Mouse (Mus musculus): ENCODE data around the gene BC048562. TPM values are rescaled to one million over a fixed set of nuclear protein-coding genes. Genes with fewer than 3 reads are reported as not detected.

Gene BC048562
- total RNA-seq, 1 experiment from 2014 or later: not detected

DNA sequence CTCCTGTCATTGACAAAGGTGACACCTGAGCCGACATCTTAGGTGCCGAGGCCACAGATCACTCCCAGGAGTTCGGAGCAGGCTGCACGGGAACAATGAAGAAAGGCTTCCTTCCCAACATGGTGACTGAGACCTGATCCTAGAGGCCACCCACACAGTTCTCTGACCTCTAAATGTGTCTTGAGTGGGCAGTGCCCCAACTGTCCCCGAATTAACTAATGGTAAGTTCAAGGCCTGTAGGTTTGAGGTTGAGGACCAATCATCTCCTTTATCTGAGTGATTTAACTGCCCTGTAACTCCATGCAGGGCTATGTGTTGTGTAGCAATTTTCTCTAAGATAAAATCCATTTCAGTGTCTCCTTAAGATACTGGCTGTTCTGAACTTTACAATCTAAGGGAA, 33.1 kb downstream of the BC048562 start:
- no peak for ATAC-seq (replicated peaks; ENCODE audit: insufficient number of reproducible peaks, low FRiP score, low TSS enrichment, poor library complexity, severe bottlenecking)

DNA sequence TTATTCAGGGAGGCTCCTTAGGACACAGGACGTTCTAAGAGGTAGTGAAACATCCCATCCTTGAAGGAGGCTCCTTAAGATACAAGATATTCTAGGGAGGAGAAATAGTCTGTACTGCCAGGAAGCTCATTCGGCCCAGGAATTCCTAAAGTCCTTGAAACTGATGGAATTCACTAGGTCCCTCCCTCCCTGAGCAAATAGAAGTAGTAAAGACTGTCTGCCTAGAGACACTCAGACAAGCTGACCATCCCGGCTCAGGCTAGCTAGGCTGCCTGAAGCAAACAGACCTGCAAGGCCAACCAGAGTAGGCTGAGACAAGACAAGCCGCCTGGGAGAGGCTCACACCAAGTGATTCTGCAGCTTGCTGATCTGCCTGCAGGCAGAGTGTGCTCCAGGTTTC, 33.6 kb downstream of the BC048562 start:
- no peak for ATAC-seq (replicated peaks; ENCODE audit: insufficient number of reproducible peaks, low FRiP score, low TSS enrichment, poor library complexity, severe bottlenecking)

DNA sequence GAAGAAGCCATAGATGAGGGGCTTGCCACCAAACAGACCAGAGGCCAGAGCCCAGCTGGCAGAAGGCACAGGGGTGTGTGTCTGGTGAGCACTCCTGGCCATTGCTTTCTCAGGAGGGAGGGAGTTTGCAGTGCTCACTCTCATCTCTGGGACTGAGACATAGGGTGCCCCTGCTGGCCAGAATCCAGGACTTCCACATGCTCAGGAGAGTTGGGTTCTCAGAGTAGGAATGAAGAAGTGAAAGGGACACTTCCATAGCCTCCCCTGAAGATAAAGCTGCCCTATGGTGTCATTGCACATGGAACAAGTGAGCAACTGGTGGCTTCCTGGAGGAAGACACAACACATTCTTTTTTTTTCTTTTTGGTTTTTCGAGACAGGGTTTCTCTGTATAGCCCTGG, 38.2 kb downstream of the BC048562 start:
- ATAC-seq (replicated peaks; ENCODE audit: insufficient number of reproducible peaks, low FRiP score, low TSS enrichment, poor library complexity, severe bottlenecking): no peak

DNA sequence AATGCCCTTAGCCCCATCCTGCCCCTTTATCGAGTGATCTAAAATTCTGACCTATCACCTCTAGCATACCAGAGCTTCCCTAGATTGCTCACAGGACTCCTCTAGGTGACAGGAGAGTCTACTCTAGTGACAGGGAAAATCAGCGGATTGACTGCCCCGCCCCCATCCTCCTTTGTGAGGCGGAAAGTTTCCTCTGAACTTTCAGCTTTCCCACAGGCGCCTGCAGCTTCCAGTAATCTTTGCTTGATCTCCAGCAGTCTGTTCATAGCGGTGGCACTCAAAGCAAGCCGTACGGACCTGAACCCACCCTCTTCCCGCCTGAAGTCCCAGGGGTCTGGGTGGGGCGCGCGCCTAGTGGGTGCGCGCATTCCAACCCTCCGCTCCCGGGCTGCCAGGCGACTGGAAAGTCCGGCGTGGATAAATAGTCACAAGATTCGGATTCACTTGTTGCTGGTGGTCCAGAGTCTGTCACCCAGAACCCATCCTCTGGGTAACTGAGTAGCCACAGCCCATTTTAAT, 42.4 kb downstream of the BC048562 start:
- ATAC-seq (replicated peaks; ENCODE audit: insufficient number of reproducible peaks, low FRiP score, low TSS enrichment, poor library complexity, severe bottlenecking): no peak

DNA sequence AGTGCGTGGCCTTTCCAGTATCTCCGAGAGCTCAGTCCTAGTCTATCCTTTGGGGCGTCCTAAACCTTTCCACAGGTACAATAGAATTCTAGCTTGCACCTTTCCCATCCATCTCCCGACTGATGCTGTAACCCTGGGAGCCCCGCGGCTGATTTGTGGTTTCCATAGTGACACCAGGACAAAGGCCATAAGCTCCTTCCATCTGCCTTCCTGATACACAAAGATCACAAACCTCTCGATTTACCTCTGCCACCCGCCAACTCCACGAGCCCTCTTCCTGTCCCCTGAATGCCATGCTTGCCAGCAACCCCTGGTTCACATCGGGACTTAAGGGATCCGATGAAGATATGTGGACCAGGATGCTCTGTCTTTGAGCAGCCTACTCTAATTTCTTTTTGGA, 43.0 kb downstream of the BC048562 start:
- ATAC-seq (replicated peaks; ENCODE audit: insufficient number of reproducible peaks, low FRiP score, low TSS enrichment, poor library complexity, severe bottlenecking): no peak

DNA sequence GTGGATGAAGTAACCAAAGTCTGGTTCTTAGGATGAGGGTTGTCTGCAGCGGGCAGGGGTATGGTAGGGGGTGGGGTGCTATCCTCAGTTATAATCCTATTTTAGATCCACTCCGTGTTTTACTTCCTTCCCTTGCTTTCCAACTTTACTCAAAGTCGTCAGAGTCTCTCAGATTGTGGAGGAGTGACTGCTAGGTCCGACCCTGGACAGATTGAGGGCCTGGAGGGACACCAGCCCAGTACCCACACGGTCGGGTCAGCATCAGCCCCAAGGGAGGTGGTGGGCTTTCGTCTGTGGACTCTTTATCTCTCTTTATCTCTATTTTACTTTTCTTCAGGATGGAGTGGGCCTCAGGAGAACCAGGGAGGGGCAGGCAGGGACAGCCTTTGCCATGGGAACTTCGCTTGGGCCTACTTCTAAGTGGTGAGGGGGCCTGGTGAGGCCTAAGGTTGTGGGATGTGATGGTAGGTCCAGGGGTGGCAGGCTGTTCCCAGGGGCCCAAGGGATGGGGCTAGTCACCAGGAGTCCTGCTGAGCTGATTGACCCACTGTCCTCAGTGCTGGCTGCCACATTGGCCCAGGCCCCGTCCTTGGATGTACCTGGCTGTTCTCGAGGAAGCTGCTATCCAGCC, 43.6 kb downstream of the BC048562 start, which contains the start of gene Lamb2:
Gene Lamb2 (plus strand): TSS at position 16 of the 631 bp plus-strand sequence.
- ATAC-seq (replicated peaks; ENCODE audit: insufficient number of reproducible peaks, low FRiP score, low TSS enrichment, poor library complexity, severe bottlenecking): no peak

DNA sequence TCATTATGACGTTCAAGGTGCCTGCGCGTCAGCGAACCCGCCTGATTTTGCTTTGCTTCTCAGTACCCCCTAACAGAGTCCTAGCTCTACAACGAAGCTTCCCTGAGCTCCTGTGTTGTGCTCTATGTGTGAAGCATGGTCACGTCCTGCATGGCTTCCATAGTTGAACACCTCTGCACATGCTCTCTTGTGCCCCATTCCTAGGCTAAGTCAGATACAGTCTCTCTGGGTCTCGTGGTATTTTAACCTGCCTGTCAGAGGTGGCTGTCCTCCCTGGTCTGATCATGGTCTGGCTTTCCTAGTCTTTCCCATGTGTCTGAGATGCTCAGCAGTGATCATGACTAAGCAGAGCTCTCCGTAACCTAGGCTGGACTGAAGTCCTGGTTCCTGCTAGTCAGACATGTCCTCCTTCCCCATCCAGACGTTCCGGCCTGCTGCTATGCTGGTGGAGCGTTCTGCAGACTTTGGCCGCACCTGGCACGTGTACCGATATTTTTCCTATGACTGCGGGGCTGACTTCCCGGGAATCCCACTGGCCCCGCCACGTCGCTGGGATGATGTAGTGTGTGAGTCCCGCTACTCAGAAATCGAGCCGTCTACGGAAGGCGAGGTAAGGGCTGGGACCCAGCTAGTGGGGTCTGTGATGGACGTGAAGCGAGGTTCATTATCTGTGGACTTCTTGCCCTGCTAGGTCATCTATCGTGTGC, 44.7 kb downstream of the BC048562 start:
- ATAC-seq (replicated peaks; ENCODE audit: insufficient number of reproducible peaks, low FRiP score, low TSS enrichment, poor library complexity, severe bottlenecking): no peak

DNA sequence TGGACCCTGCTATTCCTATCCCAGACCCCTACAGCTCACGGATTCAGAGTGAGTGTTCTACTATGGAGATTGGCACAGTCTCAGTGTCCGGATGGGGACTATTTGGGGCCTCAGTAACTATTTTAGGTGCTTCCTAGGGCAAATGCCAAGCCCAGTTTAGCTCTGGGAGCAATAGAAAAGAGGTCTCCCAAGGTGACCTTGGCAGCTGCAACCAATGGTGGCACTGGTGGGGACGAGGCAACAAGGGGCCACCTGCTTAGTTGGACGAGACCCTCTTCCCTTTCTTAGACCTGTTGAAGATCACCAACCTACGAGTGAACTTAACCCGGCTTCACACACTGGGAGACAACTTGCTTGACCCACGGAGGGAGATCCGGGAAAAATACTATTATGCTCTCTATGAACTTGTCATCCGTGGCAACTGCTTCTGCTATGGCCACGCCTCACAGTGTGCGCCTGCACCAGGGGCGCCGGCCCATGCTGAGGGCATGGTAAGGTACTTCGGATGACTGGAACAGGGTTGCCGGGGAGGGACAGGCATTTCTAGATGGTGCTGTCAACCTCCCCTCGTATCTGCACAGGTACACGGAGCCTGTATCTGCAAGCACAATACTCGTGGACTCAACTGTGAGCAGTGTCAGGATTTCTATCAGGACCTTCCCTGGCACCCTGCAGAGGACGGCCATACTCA, 45.4 kb downstream of the BC048562 start:
- no peak for ATAC-seq (replicated peaks; ENCODE audit: insufficient number of reproducible peaks, low FRiP score, low TSS enrichment, poor library complexity, severe bottlenecking)

DNA sequence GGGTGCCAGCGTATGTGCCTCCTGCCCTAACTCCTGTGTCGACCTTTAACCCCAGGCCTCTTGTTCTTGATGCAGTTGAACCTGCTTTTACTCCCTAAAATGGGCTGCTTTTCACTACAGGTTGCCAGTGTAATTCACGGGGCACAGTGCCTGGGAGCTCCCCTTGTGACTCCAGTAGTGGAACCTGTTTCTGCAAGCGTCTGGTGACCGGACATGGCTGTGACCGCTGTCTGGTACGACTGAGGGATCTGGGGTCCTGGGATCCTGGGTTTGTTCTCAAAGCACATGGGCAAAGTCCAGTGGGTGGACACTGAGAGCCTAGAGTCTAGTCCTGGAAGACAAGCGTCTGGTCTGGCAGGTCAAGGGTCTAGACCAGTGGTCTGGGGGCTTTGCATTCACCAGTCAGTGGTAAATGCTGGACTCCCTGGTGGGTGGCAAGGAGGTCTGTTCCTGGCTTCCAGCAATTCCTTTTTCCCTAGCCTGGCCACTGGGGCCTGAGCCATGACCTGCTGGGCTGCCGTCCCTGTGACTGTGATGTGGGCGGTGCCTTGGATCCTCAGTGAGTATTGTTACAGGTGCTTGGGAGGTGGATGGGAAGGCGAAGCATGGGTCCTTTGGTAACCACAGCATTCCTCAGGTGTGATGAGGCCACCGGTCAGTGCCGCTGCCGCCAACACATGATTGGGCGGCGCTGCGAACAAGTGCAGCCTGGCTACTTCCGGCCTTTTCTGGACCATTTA, 46.9 kb downstream of the BC048562 start:
- ATAC-seq (replicated peaks; ENCODE audit: insufficient number of reproducible peaks, low FRiP score, low TSS enrichment, poor library complexity, severe bottlenecking): no peak

DNA sequence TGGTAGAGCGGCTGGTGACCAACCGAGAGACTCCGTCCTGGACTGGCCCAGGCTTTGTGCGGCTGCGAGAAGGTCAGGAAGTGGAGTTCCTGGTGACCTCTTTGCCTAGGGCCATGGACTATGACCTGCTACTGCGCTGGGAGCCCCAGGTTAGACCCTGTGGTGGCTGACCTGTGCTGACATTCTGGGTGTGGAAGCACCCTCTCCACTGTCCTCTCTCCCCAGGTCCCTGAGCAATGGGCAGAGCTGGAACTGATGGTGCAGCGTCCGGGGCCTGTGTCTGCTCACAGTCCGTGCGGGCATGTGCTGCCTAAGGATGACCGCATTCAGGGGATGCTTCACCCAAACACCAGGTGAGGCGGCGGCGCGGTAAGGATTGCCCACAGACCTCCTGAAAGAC, 47.7 kb downstream of the BC048562 start:
- ATAC-seq (replicated peaks; ENCODE audit: insufficient number of reproducible peaks, low FRiP score, low TSS enrichment, poor library complexity, severe bottlenecking): no peak

DNA sequence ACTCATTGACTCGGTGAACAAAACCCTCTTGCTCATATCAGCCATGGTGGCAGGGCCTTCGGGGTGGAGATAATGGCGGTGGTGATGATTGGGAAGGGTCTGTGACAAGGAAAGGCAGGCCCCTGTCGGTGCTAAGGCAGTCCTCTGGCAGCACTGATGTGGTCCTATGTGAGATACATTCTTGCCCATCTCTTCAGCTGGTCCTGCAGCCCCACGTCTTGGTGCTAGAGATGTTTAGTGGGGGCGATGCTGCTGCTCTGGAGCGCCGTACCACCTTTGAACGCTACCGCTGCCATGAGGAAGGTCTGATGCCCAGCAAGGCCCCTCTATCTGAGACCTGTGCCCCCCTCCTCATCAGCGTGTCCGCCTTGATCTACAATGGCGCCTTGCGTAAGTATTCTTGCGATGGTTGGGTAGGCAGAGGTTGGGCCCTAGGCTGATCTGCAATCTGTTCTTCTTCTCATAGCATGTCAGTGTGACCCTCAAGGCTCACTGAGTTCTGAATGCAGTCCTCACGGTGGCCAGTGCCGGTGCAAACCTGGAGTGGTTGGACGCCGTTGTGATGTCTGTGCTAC, 49.1 kb downstream of the BC048562 start:
- ATAC-seq (replicated peaks; ENCODE audit: insufficient number of reproducible peaks, low FRiP score, low TSS enrichment, poor library complexity, severe bottlenecking): no peak

DNA sequence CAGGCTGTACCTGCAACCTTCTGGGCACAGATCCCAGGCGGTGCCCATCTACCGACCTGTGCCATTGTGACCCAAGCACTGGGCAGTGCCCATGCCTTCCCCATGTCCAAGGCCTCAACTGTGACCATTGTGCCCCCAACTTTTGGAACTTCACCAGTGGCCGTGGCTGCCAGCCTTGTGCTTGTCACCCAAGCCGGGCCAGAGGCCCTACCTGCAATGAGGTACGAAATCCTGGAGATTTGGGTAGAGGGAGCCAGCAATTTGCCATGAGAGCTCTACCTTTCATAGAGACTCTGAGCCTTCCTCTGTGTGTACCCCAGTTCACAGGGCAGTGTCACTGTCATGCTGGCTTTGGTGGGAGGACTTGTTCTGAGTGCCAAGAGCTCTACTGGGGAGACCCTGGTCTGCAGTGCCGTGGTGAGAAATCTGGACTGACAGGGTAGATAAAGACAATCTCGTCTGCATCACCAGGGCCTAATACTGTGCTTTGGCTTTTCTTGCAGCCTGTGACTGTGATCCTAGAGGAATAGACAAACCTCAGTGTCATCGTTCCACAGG, 50.8 kb downstream of the BC048562 start:
- ATAC-seq (replicated peaks; ENCODE audit: insufficient number of reproducible peaks, low FRiP score, low TSS enrichment, poor library complexity, severe bottlenecking): no peak

DNA sequence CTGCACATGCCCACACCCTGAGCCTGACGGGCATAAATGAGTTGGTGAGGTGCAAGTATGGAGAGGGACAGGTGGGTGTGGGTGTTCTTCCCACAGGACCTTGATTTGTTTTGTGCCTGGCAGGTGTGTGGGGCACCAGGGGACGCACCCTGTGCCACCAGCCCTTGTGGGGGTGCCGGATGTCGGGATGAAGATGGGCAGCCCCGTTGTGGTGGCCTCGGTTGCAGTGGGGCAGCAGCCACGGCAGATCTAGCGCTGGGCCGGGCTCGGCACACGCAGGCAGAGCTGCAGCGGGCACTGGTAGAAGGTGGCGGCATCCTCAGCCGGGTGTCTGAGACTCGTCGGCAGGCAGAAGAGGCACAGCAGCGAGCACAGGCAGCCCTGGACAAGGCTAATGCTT, 52.1 kb downstream of the BC048562 start:
- ATAC-seq (replicated peaks; ENCODE audit: insufficient number of reproducible peaks, low FRiP score, low TSS enrichment, poor library complexity, severe bottlenecking): no peak

DNA sequence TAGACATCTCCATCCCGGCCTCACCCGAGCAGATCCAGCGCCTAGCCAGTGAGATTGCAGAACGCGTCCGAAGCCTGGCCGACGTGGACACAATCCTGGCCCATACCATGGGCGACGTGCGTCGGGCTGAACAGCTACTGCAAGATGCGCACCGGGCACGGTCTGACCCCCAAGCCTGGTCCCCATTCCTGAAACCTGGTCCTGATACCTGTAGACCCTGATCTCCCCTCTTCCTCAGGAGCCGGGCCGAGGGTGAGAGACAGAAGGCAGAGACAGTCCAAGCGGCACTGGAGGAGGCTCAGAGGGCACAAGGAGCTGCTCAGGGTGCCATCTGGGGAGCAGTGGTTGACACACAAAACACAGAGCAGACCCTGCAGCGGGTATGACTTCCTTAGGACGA, 52.9 kb downstream of the BC048562 start:
- no peak for ATAC-seq (replicated peaks; ENCODE audit: insufficient number of reproducible peaks, low FRiP score, low TSS enrichment, poor library complexity, severe bottlenecking)

DNA sequence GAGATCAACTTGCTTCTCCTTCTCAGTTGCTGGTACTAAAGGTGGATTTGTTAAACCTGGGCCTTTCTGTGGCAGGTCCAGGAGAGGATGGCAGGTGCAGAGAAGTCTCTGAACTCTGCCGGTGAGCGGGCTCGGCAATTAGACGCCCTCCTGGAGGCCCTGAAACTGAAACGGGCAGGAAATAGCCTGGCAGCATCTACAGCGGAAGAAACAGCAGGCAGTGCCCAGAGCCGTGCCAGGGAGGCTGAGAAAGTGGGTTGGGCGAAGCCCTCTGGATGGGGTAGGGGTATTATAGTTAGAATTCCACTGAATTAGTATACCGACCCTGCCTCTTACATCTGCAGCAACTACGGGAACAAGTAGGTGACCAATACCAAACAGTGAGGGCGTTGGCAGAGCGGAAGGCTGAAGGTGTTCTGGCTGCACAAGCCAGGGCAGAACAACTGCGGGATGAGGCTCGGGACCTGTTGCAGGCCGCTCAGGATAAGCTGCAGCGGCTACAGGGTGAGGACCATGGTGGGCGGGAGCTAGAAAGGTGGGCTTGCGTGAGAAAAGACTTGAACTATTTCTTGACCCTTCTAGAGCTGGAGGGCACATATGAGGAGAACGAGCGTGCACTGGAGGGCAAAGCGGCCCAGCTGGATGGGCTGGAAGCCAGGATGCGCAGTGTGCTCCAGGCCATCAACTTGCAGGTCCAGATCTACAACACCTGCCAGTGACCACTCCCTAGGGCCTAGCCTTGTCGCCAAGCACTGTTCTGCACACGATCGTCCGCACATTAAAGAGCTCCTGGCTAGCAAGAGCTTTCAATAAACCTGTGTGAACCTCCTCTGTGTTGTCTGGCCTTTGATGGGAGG, 53.6 kb downstream of the BC048562 start:
- no peak; the same call in 1 of the 2 replicates for ATAC-seq (replicated peaks; ENCODE audit: insufficient number of reproducible peaks, low FRiP score, low TSS enrichment, poor library complexity, severe bottlenecking)

DNA sequence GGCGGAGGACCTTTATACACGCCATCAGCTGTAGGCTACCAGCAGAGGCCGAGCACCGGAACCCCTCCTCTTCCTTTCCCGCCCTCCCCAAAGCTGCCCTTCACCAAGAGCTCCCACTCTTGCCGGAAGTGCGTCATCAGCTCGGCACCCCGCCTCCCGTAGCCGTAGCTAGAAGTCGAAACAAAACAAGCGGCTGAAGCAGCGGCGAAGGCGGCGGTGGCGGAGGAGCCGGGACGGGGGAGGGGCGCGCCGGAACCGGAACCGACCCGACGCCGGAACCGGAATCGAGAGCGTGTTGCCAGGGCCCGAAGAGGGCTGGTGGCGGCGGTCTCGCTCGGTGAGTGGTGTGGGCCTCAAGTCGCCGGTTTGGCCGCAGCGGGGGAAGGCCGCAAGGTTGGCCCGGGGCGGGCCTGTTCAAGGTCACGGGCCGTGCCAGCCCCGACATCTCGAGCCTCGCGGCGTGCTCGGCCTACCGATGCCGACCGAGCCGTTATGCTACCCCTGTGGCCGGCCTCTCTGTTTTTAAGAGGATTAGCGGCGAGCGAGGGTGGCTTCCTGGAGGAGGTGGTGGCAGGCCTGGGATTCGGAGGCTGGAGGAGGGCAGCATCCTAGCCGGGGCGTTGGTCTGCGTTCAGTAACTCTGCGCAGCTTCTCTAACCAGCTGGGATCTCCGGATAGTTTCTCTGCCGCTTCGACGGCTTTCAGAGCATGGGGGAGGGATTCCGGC, 54.4 kb downstream of the BC048562 start, which contains the start of gene Usp19:
Gene Usp19 (plus strand): TSS at position 44 of the 727 bp plus-strand sequence.
- peak; percentile 84 for ATAC-seq (replicated peaks; ENCODE audit: insufficient number of reproducible peaks, low FRiP score, low TSS enrichment, poor library complexity, severe bottlenecking)

DNA sequence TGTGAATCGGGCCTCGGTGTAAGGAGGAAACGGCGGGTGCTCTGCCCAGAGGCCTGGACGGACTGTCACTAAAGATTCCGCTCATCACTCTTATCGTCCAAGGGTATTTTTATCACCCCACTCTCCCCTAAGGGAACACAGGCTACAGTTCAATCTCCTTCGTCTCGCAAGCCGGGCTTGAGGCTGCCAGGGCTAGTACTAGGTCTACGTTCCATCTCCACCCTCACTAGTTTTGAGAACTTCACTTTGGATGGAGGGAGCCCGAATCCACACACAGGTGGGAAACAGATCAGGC, 55.0 kb downstream of the BC048562 start:
- no peak for ATAC-seq (replicated peaks; ENCODE audit: insufficient number of reproducible peaks, low FRiP score, low TSS enrichment, poor library complexity, severe bottlenecking)

Data from monocyte, adult 5-6 weeks (primary cell).